Mouse (Mus musculus) myocyte (in vitro differentiated cells): ENCODE results near the gene Taf5l.

Source experiments
- MAX ChIP-seq: IDR thresholded peaks from one replicate; pipeline ENCODE4 v1.6.1; 2011; ENCODE audit warnings: low read depth, mild to moderate bottlenecking, control low read depth
- MYOD1 ChIP-seq, 3 experiments: IDR thresholded peaks; one replicate each; pipeline ENCODE4 v1.6.1; 2011; ENCODE audit warnings: control low read depth in 2 of 3, low read depth in 2 of 3, mild to moderate bottlenecking in 2 of 3, moderate library complexity in 1 of 3; ENCODE audit not compliant: insufficient read length in 2 of 3, control insufficient read depth in 1 of 3
- POLR2A ChIP-seq: IDR thresholded peaks from one replicate; pipeline ENCODE4 v1.6.1; 2011; ENCODE audit warnings: low read depth, mild to moderate bottlenecking, control low read depth, moderate library complexity; ENCODE audit not compliant: insufficient read length
- USF1 ChIP-seq: IDR thresholded peaks from one replicate; pipeline ENCODE4 v1.6.1; 2011; ENCODE audit warnings: low read depth, mild to moderate bottlenecking, control low read depth, moderate library complexity

- no peak for TF ChIP-seq MYOD1 (IDR thresholded peaks at IDR 0.05; ENCODE audit: control insufficient read depth in 1 of 3, insufficient read length in 2 of 3, low read depth in 2 of 3)
- TF ChIP-seq POLR2A = no peak
- TF ChIP-seq USF1 = no peak
- no peak for TF ChIP-seq MAX
These were observed 39.5 kb downstream of the Taf5l start for GRCm38 (mm10) chr8:123981674-123982073.
